Mouse (Mus musculus) liver, embryonic 15.5 days (tissue): Measurements from ENCODE around the gene Csnk2a2. TPM values are rescaled to one million over a fixed set of nuclear protein-coding genes. Genes with fewer than 3 reads are reported as not detected.

Experiments used
- ATAC-seq: fragments of 200-750 bp; cut with Nextera tagmentation; 2 replicates; pipeline ENCODE4 v1.8.0; 2017; ENCODE audit warnings: moderate number of reproducible peaks, mild to moderate bottlenecking, moderate library complexity; ENCODE audit not compliant: insufficient read depth
- H3K27ac ChIP-seq: fragments of 300-500 bp; sonication (generic); replicated peaks from 2 replicates; pipeline ENCODE4 v1.5.1; 2015; ENCODE audit warnings: mild to moderate bottlenecking, inconsistent platforms
- H3K27me3 ChIP-seq: fragments of 300-500 bp; sonication (generic); 2 replicates; pipeline ENCODE4 v1.6.1; 2015; ENCODE audit warnings: mild to moderate bottlenecking, inconsistent platforms
- H3K36me3 ChIP-seq: fragments of 300-500 bp; sonication (generic); replicated peaks from 2 replicates; pipeline ENCODE4 v1.6.1; 2015; ENCODE audit warnings: moderate library complexity, mild to moderate bottlenecking, inconsistent platforms
- H3K4me1 ChIP-seq: fragments of 300-500 bp; sonication (generic); replicated peaks from 2 replicates; pipeline ENCODE4 v1.6.1; 2015; ENCODE audit warnings: inconsistent platforms
- H3K4me2 ChIP-seq: fragments of 300-500 bp; sonication (generic); 2 replicates; pipeline ENCODE4 v1.6.1; 2015; ENCODE audit warnings: moderate library complexity, mild to moderate bottlenecking, inconsistent platforms
- H3K4me3 ChIP-seq: fragments of 300-500 bp; sonication (generic); replicated peaks from 2 replicates; pipeline ENCODE4 v1.5.1; 2015; ENCODE audit warnings: mild to moderate bottlenecking, inconsistent platforms
- H3K9ac ChIP-seq: fragments of 300-500 bp; sonication (generic); 2 replicates; pipeline ENCODE4 v1.6.1; 2015; ENCODE audit warnings: moderate library complexity, mild to moderate bottlenecking, inconsistent platforms
- H3K9me3 ChIP-seq: fragments of 300-500 bp; sonication (generic); replicated peaks from 2 replicates; pipeline ENCODE4 v1.6.1; 2016; ENCODE audit warnings: inconsistent platforms
- WGBS: fragments of 180-500 bp; shearing (Covaris S2); methylation state at CpG from one replicate; pipeline ENCODE4 v1.1.7; 2015; ENCODE audit warnings: mixed read lengths; ENCODE audit not compliant: insufficient replicate concordance; 5-methylcytosine and 5-hydroxymethylcytosine counted together
- polyA plus RNA-seq: library from polyadenylated mRNA; unstranded; fragments of >200 nt; fragmentation: Nextera tagmentation; extraction: Ambion mirVana; gene quantifications from 2 replicates; pipeline ENCODE4 v1.2.1, GENCODE M21; 2015

The Csnk2a2 gene
- polyA plus RNA-seq, 1 experiment from 2014 or later, result 3.9 TPM

- peaks cover 76% of the 10 kb centered on the region for H3K36me3 ChIP-seq
- H3K27me3 ChIP-seq, result no peaks in the 10 kb centered on the region
- H3K4me3 ChIP-seq, result no peak overlapping the region
- no peak for ATAC-seq
- H3K4me1 ChIP-seq, result no peaks in the 10 kb centered on the region
- H3K27ac ChIP-seq, result no peak overlapping the region
- H3K9ac ChIP-seq, result no peak overlapping the region
- 87% methylated on average over 4 of the region's 4 CpGs for WGBS
- no peaks in the 10 kb centered on the region for H3K9me3 ChIP-seq
- H3K4me2 ChIP-seq, result no peak overlapping the region
These were observed 19.8 kb downstream of the Csnk2a2 start for GRCm38 (mm10) chr8:95470008-95470407.

- H3K36me3 ChIP-seq, result peaks cover 75% of the 10 kb centered on the region
These were observed 20.8 kb downstream of the Csnk2a2 start for GRCm38 (mm10) chr8:95468995-95469394.

DNA sequence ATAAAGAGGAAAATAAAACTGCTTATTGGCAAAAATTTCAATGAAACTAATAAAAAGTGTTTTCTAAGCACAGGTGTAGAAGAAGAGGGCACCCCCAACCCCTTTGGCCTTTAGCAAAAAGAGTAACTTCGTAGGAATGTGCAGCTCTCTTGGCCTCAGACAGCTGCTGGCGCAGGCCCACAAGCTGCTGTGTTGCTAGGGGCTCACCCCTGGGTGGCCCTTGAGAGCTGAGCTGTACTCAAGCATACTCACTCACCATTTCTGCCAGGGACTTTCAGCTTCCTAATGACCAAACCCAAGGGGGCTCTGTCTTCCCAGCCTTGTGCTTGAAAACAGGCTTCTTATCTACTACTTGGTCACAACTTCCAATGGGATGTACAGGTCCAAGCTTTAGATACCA, 23.3 kb downstream of the Csnk2a2 start:
- H3K4me1 ChIP-seq, result no peaks in the 10 kb centered on the region
- H3K9ac ChIP-seq, result no peak overlapping the region
- H3K4me3 ChIP-seq, result no peak overlapping the region
- no peak overlapping the region for H3K4me2 ChIP-seq
- H3K36me3 ChIP-seq, result peaks cover 72% of the 10 kb centered on the region
- H3K9me3 ChIP-seq, result no peaks in the 10 kb centered on the region
- ATAC-seq, result no peak
- 79% methylated on average over 2 of the region's 2 CpGs for WGBS
- no peaks in the 10 kb centered on the region for H3K27me3 ChIP-seq
- H3K27ac ChIP-seq, result no peak overlapping the region

More at GRCm38 (mm10) chr8:95468995-95469394, 20.8 kb downstream of the Csnk2a2 start:
- ATAC-seq, result no peak
- no peak overlapping the region for H3K4me3 ChIP-seq
- H3K9me3 ChIP-seq, result no peaks in the 10 kb centered on the region
- H3K4me1 ChIP-seq, result no peaks in the 10 kb centered on the region
- H3K27me3 ChIP-seq, result no peaks in the 10 kb centered on the region
- H3K27ac ChIP-seq, result no peak overlapping the region
- 51% methylated on average over 3 of the region's 3 CpGs for WGBS
- H3K9ac ChIP-seq, result no peak overlapping the region
- no peak overlapping the region for H3K4me2 ChIP-seq

DNA sequence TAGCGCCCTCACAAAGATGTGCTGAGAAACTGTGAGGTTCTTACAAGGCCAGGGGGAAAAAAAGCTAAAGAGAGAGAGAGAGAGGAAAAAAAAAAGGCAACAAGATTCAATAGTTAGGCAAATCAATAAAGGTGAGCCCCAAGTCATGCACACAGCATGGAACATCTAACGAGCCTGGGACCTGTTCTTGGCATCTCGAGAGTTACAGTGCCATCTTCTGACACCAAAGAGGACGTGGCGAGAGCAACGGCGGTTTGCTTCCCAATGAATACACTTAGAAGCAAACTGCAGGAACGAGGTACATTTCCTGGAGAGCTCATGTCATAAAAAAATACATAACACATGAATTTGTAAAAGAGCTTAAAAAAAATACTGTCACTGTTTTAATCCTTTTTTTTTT, 37.3 kb downstream of the Csnk2a2 start:
- no peak for ATAC-seq
- Histone ChIP-seq H3K9me3 (no peaks in the 10 kb centered on the region), H3K4me1 (no peaks in the 10 kb centered on the region), H3K27ac (no peak overlapping the region), H3K4me2 (no peak overlapping the region), H3K36me3 (peaks cover 94% of the 10 kb centered on the region), H3K9ac (no peak overlapping the region), H3K4me3 (no peak overlapping the region), H3K27me3 (no peaks in the 10 kb centered on the region)
- WGBS, result 73% methylated on average over 8 of the region's 8 CpGs

DNA sequence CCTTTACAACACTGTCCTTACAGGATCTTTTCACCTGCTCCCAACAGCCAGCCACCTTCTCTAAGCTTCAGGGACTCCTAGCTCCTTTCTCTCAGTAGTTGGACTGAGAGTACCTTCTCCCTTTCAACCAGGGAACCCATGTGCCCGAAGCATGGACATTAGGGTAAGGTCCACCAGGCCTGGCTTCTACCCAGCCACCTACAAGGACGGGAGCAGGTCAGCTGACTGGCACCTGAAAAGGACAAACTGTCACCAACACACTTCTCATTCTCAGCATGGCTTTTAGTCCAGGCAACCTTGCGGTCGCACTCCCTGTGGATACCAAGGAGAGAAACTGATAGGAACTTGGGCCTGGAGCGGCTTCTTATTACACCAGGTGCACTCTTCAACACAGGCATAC, 39.6 kb downstream of the Csnk2a2 start:
- ATAC-seq, result no peak
- no peaks in the 10 kb centered on the region for H3K9me3 ChIP-seq
- H3K4me1 ChIP-seq, result no peaks in the 10 kb centered on the region
- H3K27me3 ChIP-seq, result no peaks in the 10 kb centered on the region
- no peak overlapping the region for H3K9ac ChIP-seq
- H3K4me3 ChIP-seq, result no peak overlapping the region
- WGBS, result 80% methylated on average over 5 of the region's 5 CpGs
- no peak overlapping the region for H3K27ac ChIP-seq
- H3K36me3 ChIP-seq, result peaks cover 73% of the 10 kb centered on the region
- H3K4me2 ChIP-seq, result no peak overlapping the region

GRCm38 (mm10) chr8:95447661-95448060, 42.2 kb downstream of the Csnk2a2 start:
- ATAC-seq, result no peak
- WGBS, result 80% methylated on average over 7 of the region's 7 CpGs

GRCm38 (mm10) chr8:95445042-95445441, 44.8 kb downstream of the Csnk2a2 start:
- Histone ChIP-seq H3K9me3 (no peaks in the 10 kb centered on the region), H3K27me3 (no peaks in the 10 kb centered on the region)
- WGBS, result 70% methylated on average over 4 of the region's 4 CpGs

More at GRCm38 (mm10) chr8:95447661-95448060, 42.2 kb downstream of the Csnk2a2 start:
- H3K4me1 ChIP-seq, result 0 out of 2 replicates have a peak, but pooled peaks cover 1% of the 10 kb centered on the region
- H3K4me3 ChIP-seq, result no peak overlapping the region
- H3K27me3 ChIP-seq, result no peaks in the 10 kb centered on the region
- H3K4me2 ChIP-seq, result no peak overlapping the region
- H3K27ac ChIP-seq, result no peak overlapping the region
- peaks cover 49% of the 10 kb centered on the region for H3K36me3 ChIP-seq
- H3K9me3 ChIP-seq, result no peaks in the 10 kb centered on the region
- no peak overlapping the region for H3K9ac ChIP-seq

DNA sequence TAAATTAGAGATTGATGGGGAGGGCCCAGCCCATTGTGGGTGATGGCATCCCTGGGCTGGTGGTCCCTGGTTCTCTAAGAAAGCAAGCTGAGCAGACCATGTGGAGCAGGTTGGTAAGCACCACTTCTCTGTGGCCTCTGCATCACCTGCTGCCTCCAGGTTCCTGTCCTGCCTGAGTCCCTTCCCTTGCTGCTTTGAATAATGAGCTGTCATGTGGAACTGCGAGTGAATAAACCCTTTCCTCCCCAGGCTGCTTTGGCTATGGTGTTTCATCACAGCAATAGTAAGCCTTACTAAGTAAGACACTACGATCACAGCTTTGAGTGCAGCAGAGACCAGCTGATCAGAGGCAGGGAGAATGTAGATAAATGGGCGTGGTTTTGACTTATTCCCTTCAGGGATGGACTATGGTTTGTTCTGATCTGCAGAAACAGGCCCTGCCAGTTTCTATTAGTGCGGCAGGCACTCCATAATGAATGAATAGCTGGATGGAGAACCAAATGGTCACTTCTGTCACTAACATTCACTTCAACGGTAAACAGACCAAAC, 48.3 kb downstream of the Csnk2a2 start:
- Histone ChIP-seq H3K4me1 (peaks cover 47% of the 10 kb centered on the region), H3K4me3 (no peak overlapping the region), H3K27me3 (no peaks in the 10 kb centered on the region), H3K4me2 (no peak overlapping the region), H3K27ac (no peak overlapping the region), H3K9ac (no peak overlapping the region), H3K36me3 (no peaks in the 10 kb centered on the region), H3K9me3 (no peaks in the 10 kb centered on the region)
- WGBS, result 32% methylated on average over 5 of the region's 5 CpGs
- peak; percentile 37; the same call in 1 of the 2 replicates for ATAC-seq

More at GRCm38 (mm10) chr8:95445042-95445441, 44.8 kb downstream of the Csnk2a2 start:
- Histone ChIP-seq H3K4me1 (peaks cover 28% of the 10 kb centered on the region), H3K27ac (no peak overlapping the region), H3K36me3 (peaks cover 25% of the 10 kb centered on the region; the same call in 1 of the 2 replicates), H3K9ac (no peak overlapping the region), H3K4me2 (no peak overlapping the region), H3K4me3 (no peak overlapping the region)
- ATAC-seq, result no peak

- ATAC-seq, result peak; percentile 42; the same call in 1 of the 2 replicates
- Histone ChIP-seq H3K4me2 (peak overlapping the region; percentile 29), H3K9me3 (no peaks in the 10 kb centered on the region), H3K27ac (no peak overlapping the region), H3K9ac (no peak overlapping the region), H3K4me3 (no peak overlapping the region), H3K27me3 (no peaks in the 10 kb centered on the region), H3K36me3 (no peaks in the 10 kb centered on the region), H3K4me1 (peaks cover 51% of the 10 kb centered on the region)
- 33% methylated on average over 5 of the region's 5 CpGs for WGBS
These were observed 49.6 kb downstream of the Csnk2a2 start for GRCm38 (mm10) chr8:95440168-95440709.

- H3K9ac ChIP-seq, result no peak overlapping the region
- ATAC-seq, result no peak
- H3K27me3 ChIP-seq, result no peaks in the 10 kb centered on the region
- H3K27ac ChIP-seq, result no peak overlapping the region; the same call in 1 of the 2 replicates
- no peaks in the 10 kb centered on the region for H3K9me3 ChIP-seq
- no peak overlapping the region for H3K4me3 ChIP-seq
- H3K36me3 ChIP-seq, result no peaks in the 10 kb centered on the region
- 66% methylated on average over 2 of the region's 2 CpGs for WGBS
- H3K4me2 ChIP-seq, result no peak overlapping the region
- peaks cover 54% of the 10 kb centered on the region for H3K4me1 ChIP-seq
These were observed 50.4 kb downstream of the Csnk2a2 start for GRCm38 (mm10) chr8:95439421-95439820.

DNA sequence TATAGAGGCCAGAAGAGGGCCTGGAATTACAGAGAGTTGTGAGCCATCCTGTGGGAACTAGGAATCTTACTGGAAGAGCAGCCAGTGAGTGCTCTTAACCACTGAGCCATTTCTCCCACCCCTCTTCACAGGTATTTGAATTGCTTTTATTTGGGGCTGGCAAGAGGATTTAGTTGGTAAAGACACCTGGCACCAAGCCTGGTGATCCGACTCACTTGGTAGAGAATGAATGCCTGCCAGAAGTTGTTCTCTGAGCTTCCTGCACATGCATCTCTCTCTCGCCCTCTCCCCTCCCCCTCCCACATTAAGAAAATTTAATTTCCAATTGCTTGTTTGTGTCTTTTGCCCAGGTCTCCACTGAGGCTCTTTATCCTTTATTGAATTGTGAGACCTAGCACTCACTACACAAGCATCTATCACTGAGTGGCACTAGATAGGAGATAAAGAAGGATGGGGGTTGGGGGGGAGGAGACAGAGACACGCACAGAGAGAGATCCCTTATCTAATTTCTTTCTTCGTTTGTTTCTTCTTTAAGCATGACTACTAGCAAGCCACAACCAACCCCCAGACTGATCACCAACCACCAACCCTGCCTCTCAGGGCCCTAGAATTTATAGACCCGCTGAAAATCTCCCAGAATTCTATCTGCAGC, 52.4 kb downstream of the Csnk2a2 start:
- Histone ChIP-seq H3K36me3 (no peaks in the 10 kb centered on the region), H3K27me3 (no peaks in the 10 kb centered on the region), H3K9me3 (no peaks in the 10 kb centered on the region), H3K4me1 (peaks cover 68% of the 10 kb centered on the region), H3K4me3 (no peak overlapping the region), H3K9ac (no peak overlapping the region), H3K4me2 (no peak overlapping the region), H3K27ac (no peak overlapping the region)
- ATAC-seq, result no peak
- WGBS, result 29% methylated on average over 5 of the region's 5 CpGs
